Mouse (Mus musculus): Measurements from ENCODE around the gene Atp6v0e2.

DNA sequence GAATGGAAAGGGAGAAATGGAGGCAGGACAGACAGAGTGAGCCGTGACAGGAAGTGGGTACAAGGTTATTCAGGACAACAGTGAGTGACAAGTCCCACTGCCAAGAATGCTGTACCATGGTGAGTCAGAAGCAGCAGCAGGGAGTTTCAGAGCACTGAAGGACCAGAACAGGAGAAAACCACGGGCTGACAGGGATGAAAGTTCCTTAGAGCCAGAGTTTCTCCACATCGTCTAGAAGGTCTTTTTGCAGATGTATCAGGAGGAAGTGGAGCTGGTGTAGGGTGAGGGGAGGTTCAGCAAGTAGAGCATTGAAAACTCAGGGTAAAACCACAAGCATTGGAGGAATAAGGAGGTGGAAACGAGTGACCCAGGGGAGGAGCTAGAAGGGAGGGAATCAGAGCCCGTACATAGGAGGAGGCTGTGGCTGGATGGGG, 41.8 kb downstream of the Atp6v0e2 start:
- peak; percentile 49; the same call in 1 of the 2 replicates for TF ChIP-seq ELF1 (IDR thresholded peaks at IDR 0.05; ENCODE audit: low read depth, low read length)
- TF ChIP-seq CHD2 (IDR thresholded peaks at IDR 0.05; ENCODE audit: low read length) = 0 out of 2 replicates have a peak, but pooled peaks have one; percentile 33
- TF ChIP-seq POLR2AphosphoS2 (IDR thresholded peaks at IDR 0.05; ENCODE audit: low read depth, low read length) = no peak
- peak; percentile 75 for TF ChIP-seq IRF4 (IDR thresholded peaks at IDR 0.05; ENCODE audit: low read depth, low read length)
- TF ChIP-seq ZMIZ1 (IDR thresholded peaks at IDR 0.05; ENCODE audit: low read depth, low read length) = no peak
- TF ChIP-seq MAX (IDR thresholded peaks at IDR 0.05; ENCODE audit: low read length) = no peak; the same call in 1 of the 2 replicates

All from CH12.LX (cell line).